Mouse (Mus musculus): ENCODE measurements at regions not wholly inside any gene's neighbourhood (a gene's known extent, or its start where the extent isn't known, plus 50 kb on each side); places are given as distances from the start of the nearest gene placed in this dataset.

DNA sequence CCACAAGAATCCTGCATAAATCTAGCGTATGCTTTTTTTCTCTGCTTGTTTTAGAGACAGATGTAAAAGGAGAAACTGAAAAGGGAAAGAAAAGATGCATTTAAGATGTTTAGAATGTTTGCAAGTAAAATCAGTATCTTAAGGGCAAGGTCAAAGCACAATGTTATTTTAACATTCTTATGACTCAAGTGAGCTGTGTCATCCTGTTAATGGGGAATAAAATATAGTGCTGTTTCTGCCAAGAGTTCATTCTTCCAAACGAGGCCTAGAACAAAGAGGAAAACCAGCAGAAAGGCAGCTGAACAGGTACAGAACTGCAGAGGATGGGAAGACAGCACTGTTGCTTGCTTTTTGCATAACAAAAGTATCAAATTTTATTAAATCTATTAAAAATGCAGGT, 156.7 kb upstream of the Tmtc1 start:
- CTCF ChIA-PET = no interaction called here

DNA sequence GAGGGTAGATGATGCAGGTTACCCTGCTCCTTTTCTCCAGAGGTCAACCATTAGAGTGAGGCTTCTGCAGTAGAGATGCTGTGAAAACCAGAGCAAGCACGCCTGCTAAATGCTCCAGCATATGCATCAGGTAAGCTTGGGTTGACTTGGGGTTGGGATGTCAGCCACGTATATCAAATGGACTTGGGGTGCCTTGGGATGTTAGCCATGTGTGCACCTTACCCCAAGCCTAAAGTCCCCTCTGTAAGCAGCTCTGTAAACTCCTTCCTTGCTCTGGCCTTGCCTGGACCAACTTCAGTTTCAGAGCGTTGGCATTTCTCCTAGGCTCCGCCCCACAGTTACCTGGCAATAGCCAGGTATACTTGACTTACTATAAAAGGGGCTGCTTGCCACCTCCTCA, 155.3 kb upstream of the Tmtc1 start:
- CTCF ChIA-PET = no interaction called here

DNA sequence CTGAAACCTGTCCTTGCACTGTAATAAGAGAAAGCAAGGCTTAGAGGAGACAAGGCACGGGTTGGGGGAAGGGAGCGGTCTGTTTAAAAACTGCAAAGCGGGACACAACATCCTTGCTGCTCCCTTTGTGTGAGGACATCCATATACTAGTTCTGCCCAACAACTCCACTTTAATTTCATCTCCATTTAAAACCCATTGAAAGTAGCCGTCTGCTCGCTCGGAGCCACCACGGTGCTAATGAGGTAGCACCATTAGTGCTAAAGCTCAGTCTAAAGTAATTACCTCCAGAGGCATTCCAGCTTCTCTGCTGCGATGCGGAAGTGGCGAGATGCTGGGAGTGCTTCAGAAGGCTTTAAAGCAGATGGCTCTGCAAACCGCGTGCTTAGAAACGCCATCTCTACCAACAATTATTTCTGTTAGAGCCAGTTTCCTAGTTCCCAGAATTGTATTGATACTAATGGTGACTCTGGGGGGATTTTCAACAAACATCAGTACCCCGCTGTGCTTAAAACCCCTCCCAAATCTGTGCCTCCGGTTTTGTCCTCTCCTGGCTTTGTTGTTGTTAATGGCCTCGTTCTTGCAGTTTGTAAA, 154.7 kb upstream of the Tmtc1 start:
- CTCF ChIA-PET = no interaction called here

DNA sequence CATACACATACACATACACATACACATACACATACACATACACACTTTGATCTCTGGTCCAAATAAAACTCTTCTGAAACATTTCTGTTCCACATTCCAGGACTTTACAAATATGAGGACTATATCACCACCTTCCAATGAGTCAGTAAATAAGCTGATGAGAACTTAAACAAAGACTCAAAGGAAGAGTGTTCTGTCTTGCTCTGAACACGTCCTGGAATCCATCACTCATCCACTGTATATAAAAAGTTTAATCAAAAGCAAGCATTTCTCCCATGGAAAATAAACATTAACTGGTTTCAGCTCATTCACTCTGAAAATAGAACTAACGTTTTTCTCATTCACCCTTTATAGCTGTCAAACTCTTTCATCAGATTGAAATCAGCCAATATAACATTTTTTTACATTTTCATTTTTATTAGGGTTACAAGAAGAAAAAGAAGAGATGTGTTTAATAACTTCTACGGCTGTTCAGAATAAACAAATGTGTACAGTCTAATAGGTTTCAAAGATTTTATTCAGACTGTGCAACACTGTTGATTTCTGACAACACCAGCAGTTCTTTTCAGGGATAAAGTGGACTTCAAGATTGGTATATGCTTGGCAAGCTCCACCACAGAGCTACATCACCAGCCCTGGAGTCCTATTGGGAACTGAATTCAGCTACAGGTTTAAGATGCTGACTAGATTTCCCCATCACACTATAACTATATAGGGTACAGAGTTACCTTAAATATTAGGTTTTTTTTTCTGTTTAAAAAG, 151.0 kb upstream of the Tmtc1 start:
- CTCF ChIA-PET = no interaction called here

DNA sequence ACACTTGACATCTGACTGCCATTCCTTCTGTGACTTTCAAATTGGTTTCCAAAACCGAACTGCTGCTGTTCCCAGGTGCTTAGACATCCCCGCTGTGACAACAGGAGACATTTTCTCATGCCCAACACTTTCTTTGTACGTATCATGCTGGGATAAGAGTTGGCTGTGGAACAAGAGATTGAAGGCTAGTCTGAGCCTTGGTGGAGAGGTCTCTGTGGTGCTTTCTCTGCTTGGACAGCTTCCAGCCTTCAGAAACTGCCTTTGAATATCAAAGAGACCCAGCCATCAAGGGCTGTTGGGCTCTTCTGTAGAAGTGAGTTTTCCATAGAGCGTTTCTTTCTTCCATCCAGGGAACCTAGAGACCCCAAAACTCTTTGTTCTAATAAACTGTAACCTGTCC, 144.8 kb upstream of the Tmtc1 start:
- CTCF ChIA-PET = no interaction called here

DNA sequence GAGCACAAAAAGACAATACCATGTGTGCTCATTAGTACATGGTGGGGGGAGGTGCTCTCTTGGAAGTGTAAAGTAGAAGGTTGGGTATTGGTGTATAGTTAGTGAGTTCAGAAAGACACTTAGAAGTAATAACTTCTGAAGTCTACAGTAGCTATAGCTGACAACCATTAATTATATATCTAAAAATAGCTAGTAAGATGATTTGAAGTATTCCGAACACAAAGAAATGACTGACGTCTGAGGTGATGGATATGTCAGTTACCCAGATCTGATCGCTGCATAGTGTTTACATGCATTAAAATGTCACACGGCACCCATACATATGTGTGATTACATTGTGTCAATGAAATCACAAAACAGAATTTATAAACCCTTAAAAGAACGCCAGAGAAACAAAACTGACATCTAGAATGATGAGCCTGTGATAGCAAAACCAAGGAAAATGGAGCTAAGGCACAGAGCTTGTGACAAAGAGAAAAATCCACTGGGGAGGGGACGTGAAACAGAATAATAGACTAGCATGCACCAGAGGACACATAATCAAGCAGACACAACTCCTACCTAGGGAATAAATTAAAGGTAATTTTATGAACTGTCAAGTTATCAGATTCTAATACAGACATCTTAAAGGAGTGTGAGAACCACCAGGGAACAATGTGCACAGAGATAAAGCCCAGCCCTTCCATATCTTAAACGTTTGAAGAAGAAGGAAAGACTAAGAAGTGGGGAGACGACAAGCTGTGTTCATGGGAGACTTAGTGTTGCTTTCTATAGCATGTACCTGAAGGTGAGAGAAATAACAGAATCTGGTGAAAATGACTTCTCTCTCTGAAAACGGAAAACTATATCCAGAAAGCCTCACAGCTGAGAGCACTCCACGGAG, 142.5 kb upstream of the Tmtc1 start:
- CTCF ChIA-PET = no interaction called here

DNA sequence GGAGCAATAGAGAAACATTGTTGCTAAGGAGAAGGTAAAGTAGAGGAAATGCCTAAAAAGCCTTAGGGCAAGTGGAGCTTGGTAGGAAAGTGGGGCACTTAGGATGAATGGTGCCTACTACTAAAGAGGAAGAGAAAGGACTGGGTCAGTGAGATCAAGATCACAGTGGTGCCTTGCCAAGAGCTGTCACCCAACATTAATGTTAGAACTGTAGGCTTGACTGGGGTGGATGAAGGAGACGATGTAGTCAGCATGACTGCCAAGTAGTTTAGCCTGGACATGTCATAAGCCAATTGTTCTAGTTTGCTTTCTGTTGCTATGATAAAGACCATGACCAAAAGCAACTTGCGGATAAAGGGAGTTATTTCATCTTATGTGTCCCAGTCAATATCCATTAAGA, 139.9 kb upstream of the Tmtc1 start:
- CTCF ChIA-PET = no interaction called here

DNA sequence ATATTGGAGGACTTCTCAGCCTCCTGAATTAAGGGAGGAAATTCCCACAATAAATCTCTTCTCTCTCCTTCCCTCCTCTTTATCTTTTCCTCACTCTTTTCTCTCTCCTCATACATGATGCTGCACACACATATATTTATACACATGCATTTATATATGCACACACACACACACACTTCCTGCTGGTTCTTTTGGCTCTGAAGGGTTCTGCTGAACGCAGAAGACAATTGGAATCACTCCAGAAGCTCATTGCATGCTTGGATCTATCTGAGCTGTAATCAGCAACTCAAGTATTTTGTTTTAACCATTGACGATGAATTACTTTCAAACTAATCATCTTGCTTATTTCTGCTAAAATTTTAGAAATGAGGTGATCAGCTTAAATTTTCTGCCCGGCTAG, 134.1 kb upstream of the Tmtc1 start:
- CTCF ChIA-PET = no interaction called here

DNA sequence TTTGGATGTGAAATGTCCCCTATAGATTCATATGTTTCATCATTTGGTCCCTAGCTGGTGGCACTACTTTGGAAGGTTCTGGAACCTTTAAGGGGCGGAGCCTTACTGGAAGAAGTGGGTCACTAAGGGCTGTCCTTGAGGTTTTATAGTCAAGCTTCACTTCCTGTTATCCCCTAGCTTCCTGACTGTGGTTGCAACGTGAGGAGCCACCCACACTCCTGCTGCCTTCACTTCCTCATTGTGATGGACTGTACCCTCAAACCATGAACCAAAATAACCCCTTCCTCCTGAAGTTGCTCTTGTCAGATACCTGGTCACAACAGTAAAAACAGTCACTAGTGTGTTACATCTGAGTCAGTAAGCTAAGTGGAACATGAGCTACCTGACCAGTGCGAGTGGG, 133.5 kb upstream of the Tmtc1 start:
- CTCF ChIA-PET = no interaction called here

DNA sequence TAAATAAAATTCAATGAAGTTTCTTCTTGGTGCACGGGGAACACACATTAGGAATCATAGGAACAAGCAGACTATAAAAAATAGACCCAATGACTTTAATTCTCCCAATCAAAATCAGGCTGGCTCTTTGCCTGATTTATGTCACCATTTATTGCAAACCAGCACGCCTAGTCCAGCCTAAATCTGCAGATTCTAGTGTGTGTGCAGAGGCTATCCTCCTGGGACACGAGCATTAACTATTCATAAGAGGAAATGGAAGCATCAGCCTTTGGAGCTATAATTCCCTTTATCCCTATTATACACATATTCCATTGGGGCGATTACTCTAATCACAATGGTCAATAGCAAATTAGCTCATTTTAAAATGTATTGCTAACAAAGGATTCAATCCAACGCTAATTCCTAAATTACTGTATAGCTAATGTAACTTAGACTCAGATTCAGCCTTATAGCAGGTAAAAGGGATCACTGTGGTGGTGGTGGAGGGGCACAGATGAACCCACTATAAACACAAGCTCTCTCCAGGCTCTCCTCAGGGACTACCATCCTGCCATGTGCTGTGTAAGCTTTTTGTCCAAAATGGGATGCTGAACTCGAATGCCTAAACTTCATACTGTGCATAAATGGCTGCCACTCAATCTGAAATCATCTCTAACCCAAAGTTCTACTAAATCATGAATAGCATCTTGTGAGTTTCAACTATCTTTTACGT, 130.7 kb upstream of the Tmtc1 start:
- CTCF ChIA-PET = no interaction called here

DNA sequence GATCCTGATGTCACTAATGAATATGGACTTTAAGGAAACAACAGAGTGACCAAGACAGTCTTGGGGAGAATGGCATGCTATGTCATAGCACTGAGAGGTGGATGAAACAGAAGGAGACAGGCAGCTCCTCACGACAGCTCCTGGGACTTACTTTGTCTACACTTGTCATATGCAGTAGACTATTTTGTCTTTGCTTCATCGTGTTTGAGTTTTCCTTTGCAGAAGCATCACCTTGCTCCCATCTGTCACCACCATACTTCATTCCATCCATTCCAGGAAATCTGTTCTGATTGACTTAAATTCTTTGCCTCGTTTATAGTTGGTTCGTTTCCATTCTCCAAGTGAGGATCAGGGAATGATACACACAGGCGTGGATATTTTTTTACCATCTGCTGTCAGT, 128.0 kb upstream of the Tmtc1 start:
- CTCF ChIA-PET = no interaction called here

DNA sequence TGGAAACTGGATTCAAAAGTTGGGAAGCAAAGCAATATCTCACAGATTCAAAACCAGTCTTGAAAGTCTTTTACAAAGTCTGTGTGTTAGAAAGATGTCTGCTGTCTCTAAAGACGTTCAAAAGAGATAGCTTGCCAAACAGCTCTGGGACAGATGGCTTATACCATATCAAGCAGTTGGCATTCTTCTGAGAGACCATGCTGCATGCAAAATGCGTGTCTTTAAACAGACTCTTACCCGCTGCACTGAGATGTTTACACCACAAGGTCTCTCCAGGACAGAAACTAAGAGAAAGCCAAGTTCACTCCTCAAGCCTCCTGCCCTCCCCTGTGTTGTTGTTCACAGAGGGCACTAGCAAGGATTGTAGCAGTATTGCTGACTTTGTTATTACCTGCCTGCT, 127.5 kb upstream of the Tmtc1 start:
- CTCF ChIA-PET = no interaction called here

DNA sequence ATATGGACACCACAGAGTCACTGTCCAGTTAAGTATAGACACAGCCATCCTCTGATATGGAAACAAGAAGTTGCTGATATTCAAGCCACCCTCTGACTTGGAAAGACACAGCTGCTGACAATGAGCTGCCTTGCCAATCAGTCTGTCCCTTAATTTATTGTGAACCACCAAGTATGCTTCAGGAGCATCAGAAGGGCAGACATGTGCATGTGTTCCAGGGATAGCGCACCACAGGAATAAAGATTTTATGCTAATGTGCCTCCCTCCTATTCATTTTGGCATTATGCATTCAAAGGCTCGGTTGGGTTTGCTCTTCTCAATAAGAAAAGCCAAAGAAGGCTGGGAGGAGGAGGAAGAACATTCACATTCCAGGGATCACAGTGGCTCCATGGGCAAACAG, 120.0 kb upstream of the Tmtc1 start:
- CTCF ChIA-PET = no interaction called here

DNA sequence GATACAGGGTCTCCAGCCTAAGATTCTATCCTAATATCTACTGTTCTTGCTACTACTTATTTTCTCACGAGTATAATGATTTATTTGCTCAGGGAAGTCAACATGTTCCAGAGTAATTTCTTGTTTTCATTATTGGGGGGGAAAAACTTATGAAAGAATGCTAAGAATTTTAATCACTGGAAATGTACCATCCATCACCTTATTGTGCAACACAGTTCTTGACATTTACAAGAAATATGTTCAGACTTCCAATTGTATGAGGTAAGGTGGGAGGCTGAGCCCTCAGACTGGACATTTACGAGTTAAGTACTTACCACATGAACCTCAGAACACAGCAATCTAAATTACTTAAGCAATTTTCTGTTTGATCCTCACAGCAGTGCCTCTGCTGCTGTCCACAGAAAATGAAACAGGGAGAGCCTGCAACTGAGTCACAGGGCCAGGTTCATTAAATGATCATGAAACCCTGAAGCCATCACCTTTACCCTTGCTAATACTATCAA, 118.1 kb upstream of the Tmtc1 start:
- CTCF ChIA-PET = no interaction called here

DNA sequence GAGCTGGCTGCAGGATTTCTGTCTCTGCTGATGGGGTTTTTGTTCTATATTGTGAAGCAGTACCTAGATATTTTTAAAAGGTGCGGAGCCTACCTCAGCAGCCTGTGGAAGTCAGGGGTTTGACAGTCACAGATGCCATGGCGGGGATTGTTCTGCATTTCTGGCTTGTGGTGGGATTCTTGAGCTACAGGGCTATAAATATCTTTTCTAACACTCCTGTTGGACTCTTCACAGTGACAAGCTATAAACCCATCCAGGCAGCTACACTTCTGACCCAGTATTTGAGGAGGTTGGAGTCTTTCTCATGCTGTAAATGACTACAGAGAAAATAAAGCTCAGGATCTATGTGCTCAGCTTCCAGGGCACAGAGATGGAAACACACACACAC, 112.3 kb upstream of the Tmtc1 start:
- CTCF ChIA-PET = no interaction called here

DNA sequence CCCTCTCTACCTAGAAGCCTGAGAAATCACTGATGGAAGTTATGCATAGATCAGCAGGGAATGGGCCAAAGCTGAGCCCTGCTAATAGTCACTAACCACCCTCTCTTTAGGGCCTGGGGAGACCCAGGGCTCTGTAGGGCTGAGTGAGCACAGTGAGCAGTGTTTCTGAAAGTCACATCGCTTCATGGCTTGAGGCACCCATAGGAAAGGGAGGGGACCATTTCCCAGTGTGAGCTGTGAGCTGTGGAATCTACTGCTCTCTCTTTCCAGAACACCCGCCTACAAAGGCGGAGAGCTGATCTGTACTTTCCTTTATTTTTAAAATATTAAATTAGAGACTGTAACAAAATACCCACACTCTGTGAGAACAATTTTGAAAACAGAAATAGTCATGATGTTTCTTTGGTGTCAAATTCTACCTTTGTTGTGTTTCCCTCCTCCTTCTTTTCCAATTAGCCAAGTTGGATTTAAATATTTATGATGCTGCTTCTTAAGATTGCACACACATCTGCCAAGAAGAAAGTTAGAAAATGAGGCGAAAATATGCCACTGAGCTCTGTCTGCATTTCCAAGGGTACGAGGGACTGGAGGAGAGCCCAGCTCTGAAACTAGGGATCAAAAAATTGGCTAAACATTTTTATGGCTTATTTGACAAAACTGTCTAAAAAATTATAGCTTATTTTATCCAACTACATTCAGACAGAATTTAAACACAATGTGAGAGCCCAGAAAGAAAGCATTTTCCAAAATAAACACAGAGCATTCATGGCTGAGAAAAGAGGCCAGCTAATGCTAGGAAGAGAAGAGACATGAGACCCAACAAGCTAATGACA, 111.7 kb upstream of the Tmtc1 start:
- CTCF ChIA-PET = no interaction called here

DNA sequence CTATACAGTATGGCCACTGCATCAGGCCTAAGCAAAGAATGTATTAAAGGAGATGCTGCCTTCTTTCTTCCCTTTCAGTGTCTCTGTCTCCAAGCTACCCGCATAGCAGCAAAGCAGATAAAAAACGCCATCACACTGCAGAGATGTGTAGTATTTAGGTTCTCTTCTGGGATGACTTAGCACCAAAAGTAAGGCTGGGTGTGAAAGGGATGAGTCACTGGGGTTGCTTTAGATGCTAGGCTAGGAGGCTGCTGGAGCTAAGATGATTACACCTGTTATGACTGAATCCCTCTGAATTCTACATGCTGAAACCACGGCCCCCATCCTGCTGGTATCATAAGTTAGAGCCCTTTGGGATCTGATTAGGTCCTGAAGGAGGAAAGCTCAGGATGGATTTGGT, 110.3 kb upstream of the Tmtc1 start:
- CTCF ChIA-PET = no interaction called here

DNA sequence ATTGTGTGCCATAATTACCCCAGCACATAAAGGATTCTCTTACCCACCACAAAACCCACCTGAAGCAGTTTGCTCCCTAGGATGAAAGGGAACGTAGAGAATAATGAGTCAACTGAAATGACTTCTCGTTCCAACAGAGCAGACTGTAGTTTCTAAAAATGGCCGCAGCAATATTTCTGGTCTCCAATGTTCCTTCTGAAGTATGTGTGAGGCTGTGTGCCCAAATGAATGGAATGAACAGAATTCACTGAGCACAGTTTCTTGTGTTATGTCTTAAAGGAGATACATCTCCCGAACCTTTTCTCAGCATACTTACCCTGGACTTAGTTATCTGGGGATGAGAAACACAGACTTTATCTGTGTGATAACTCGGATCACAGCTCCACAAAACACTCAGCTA, 109.4 kb upstream of the Tmtc1 start:
- CTCF ChIA-PET = no interaction called here

DNA sequence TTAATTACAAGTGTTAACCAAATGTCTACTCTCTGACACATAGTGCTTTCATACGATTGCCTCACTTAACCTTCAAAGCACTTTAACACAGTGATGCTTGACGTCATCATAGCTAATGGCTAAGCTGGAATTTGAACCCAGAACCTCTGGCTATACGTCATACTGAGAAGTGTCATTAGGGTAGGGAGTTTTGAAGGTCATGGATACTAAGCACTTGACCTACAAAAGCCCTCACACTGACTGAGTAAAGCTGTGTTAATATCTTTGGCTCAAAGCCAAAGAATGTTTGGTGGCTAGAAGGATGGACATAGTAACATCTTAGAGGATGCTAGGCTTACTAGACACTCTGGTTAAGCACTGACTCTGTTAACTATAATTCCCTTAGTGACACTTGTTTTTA, 106.9 kb upstream of the Tmtc1 start:
- CTCF ChIA-PET = no interaction called here

DNA sequence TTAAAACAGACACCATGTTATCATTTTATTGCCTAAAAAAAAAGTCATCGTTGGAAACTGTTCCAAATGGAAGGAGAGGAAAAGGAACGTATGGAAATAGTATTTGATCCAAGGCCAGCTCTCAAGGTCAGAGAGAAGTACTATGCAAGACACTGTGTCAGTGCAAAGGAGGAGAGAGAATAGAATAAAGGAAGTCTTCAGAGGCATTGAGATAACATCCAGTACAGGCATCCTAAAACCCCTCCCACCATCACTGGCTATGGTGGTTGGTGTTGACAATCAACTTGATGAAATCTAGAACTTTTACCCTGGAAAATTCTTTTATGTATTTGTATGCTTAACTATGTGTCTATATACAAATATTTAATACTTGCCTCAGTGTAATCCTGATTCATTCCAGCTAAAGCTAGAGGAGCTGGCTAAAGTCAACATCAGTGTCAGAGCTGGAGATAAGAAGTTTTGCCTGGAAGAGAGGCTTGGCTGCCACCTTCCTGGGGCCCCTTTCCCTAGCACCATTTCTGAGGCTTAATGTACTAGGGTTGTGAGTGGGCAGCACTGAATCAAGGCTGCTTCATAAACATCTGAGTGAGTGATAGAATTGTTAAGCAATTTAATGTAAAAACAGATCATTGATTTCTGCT, 104.1 kb upstream of the Tmtc1 start:
- CTCF ChIA-PET = no interaction called here

DNA sequence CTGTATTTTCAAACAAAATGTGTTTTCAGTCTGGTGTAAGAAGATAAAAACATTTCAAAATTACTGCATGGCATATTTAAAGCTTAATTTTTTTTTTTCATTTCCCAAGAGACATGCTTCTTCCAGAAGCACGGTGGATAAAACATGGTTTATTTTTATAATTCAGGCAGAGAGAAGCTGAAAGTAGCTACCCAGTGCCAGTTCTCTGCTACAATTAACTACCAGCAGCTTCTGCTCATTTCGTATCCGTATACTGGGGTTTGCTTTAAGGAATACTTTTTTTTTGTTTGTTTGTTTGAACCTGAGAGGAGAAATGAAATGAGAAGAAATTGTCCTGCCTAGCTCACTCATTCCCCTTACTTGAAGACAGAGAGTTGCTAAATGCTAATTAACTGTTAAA, 98.9 kb upstream of the Tmtc1 start:
- CTCF ChIA-PET = no interaction called here

Data from spleen, embryonic (tissue).